Mouse (Mus musculus) WW6 (cell line): ENCODE data around the gene Anapc10.
"Not testable (repeated sequence)": the region's sequence is repeated elsewhere in the genome, so short reads cannot be mapped to it uniquely, and the experiment has no call there.

Source experiments
- DNase-seq: peaks from one replicate; pipeline ENCODE4 v3.0.0-alpha.2; 2013; ENCODE audit warnings: low read depth, low spot score

The Anapc10 gene

DNA sequence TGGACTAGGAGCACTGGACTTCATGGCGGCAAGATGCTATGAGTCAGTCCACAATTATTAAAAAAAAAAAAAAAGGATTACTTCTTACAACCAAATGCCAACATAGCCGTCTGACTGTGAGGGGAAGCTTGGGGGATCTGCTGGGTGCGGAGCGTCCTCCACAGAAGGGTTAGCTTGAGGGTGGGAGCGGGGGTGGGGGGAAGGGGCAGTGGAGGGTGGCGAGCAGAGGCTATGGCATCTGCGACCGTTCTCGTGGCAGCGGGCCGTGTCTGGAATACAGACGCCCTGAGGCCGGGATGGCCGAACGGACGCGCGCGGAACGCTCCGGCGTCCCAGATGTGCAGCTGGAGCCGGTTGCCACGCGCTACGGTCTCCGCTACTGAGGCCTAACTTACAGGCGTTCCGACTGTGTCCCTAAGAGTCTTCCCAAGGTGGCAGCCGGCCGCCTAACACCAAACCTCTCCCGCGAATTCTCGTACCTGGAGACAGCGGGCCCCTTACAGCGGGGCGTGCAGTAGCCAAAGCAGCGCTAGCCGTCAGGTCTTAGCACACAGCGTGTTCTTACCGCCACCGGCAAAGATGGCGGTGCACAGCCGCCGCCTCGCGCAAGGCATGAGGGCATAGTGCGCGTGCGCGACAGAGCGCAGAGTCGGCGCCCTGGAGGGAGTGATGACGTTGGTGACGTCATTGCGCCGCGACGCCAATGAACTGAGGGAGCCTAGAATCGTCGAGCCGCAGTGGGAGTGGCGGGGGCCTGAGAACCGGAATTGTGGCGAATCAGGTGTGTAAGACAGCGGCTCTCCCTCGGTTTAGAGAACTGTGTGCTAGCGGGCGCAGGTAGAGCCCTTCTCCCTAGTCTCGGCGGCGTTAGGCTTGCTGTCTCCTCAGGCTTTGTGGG lies at the start of gene Anapc10, which contains the start of gene Abce1:
TSS of gene Anapc10 (plus strand) at position 757 of the 898 bp plus-strand sequence.
TSS of gene Abce1 (minus strand) at position 677 of the 898 bp plus-strand sequence.
- DNase-seq, result peak; percentile 99

DNA sequence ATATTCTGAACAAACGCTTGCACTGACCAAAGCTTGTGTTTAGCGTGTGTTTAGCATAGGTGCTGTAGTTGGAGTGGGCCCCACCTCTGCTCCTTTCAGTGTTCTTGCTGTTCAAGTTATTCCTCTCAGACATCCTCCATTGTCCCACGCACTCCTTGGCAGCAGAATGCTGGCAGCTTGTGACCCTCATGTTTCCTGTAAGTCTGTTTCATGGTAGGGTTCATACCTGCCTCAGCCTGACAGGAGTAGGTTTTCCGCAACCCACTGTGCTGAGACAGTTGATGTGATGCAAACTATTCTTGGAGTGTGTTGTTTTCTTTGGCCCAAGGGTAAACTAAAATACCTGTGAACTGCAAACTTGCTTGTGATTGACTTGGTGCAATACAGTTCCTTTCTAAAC lies 35.2 kb upstream of the Anapc10 start:
- no peak for DNase-seq

DNA sequence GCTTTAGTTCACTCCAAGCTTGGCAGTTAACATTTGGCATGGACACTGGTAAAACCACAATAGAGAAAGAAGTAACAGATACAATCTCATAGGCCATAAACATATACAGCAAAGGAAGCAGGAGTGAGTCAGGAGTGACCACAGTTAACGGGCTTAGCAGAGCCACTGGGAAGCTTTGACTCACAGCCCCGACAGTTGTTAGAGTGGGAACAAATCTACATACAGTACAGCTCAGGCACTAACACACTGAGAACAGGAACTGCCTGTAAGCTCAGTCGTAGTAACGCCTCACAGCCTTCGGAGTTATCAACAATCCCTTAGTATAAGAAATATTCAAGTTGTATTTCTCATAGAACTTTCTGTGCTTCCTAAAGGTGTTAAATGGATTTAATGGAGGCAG lies 32.6 kb upstream of the Anapc10 start:
- DNase-seq, result no peak

DNA sequence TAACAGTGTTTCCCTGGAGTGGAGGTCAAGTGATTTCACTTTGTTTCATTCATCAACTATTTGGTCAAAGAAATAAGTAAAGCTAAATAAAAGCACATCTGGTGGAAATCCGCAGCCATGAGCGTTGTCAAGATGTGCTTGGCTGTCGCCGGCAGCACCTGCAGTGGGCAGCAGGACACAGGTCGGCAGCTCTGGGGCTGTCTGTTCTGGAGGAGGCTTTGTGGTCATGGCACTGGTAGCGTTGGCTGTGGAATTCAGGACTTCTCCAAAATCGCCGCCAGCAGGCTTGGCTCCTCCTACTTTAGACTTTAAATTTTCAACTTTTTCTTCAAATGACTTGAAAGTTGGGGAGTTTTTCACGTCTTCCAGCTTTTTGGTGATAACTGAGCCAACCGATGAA lies 31.5 kb upstream of the Anapc10 start:
- DNase-seq, result not testable (repeated sequence)

DNA sequence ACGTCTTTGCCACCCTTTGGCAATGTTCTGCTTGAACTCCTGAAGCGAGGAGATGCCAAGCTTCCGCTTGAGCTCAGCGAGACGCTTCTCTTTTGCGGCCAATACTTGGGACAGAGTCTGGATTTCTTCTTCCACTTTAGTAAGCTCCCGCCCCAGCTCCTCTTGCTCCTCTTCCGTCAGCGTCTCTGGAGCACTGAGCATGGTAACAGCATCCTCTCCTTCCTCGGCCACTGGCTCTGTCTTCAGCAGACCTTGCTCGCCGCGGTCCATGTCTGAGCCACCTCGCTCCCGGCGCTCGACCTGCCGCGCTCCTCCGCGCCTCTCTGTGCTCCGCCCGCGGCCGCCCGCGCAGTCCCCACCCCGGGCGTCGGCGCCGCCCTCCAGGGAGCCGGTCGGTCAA lies 31.1 kb upstream of the Anapc10 start:
- no peak for DNase-seq

DNA sequence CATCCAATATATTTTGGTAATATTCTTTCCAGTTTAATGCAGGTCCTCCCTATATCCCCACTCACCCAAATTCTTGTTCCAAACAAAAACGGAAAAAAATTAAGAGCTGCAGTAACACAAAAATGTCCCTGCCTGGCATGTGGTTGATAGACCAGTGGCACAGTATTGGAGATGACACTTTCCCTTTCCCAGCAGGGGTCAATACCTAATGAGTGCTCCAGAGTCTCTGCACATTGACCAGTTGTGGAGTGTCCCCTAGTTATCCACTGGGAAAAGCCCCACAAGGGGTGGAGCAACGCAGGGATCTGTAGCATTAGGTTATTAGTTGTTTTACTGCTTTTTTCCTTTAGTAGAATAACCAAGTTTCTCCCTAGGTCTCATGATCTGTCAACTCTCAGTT lies 30.7 kb upstream of the Anapc10 start:
- DNase-seq, result no peak

DNA sequence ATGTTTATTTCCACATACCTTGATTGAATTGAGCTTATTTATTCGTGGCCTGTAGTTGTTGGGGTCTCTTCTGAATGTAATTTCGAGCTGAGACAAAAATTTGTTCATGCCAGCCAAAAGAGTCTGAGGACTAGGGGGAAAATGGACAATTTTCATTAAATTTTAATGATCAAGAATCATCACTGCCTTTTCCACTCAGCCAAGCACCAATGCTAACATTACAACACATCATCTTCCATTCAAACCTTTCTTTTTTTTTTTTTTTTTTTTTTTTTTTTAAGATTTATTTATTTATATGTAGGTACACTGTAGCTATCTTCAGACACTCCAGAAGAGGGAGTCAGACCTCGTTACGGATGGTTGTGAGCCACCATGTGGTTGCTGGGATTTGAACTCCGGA lies 25.7 kb upstream of the Anapc10 start:
- DNase-seq, result not testable (repeated sequence)

DNA sequence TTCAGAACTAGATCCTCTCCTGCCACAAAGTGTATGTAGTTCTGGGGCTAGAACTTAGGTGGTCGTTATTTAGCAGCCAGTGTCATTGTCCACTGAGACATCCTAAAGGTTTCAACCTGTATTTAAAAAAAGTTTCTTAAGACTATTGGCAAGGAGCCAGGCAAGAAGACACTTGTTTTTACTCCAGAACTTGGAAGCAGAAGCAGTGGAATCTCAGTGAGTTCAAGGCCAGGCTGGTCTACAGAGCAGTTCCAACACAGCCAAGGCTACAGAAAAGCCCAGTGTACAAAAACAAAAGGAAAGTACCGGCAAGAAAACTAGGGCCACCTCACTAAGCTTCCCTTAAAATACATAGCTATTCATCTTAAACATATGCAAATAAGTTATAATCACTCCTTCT lies 19.1 kb upstream of the Anapc10 start:
- DNase-seq, result no peak

DNA sequence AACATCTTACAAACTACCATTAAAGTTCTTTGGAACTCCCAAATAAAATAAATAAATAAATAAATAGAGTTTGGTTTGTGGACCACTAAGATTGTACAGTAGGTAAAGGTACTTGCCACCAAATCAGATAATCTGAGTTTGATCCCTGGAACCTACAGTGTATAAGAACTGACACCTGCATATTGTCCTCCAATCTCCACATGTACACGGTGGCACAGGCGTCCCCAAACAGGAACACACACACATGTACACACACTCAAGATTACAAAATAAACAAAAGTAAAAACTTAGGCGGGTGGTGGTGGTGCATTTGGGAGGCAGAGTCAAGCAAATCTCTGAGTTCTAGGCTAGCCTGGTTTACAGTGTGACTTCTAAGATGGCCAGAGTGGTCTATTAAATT lies 4.9 kb upstream of the Anapc10 start:
- DNase-seq, result no peak

DNA sequence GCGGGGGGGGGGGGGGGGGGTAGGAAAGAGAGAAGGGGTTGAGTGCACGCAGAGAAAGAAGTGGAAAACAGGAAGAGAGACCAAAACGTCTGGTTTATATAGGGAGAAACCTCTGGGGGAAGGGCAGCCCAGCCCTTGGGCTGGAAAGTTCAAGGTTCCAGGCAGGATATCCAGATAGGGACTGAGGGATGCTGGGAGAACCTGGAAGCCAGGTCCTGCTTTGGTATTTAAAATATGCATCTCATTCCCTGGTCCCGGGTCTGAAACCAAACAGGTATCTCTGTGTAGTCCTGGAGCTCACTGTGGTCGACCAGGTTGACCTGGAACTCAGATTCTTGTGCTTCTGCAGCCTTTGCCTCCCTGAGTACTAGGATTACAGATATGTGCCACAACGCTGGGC lies 1.1 kb downstream of the Anapc10 start:
- DNase-seq, result no peak

DNA sequence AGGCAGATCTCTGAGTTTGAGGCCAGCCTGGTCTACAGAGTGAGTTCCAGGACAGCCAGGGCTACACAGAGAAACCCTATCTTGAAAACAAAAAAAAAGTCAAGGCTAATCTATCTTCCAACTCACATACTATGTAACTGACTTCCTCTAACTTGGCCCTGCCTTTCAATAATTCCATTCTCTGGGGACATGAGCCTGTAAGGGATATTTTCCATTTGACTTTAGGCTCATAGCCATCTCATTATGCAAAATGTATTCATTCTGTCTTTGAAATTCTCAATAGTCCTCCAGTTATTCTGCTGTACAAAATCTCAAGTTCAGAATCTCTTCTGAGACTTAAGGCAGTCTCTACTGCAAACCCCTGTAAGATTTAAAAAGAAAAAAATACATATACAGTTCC lies 9.9 kb downstream of the Anapc10 start:
- no peak for DNase-seq

DNA sequence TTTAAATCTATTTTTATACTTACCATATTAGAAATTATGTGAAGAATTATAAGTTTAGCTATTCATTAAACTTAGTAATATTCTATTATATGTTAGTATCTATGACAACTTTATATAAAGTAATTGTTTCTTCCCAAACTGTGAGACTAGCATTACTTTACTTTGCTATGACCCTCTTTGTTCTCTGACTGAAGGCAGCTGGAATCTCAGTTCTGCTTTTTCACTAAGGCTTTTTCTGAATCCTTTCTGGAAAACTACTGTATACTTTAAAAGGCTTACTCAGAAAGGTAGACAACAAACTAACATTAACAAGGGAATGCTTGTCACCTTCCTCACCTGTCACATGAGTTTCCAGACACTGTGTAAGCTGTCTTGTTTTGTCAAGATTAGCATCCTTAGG lies 11.7 kb downstream of the Anapc10 start:
- no peak for DNase-seq

DNA sequence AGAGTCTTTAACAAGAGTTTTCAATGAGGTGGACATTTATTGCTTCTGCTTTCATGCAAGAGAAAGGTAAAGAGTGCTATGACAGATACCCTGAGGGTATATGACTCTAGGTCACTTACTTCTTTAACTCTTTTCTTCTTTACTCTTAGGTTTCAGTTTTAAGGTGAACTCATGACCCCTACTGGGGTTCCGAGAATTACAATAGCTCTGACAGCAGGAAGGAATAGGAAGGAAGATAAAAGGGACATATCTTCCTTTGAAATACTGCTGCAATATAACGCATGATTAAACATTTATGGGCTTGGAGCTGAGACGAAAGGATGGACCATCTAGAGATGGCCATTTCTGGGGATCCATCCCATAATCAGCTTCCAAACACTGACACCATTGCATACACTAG lies 13.0 kb downstream of the Anapc10 start:
- no peak for DNase-seq

DNA sequence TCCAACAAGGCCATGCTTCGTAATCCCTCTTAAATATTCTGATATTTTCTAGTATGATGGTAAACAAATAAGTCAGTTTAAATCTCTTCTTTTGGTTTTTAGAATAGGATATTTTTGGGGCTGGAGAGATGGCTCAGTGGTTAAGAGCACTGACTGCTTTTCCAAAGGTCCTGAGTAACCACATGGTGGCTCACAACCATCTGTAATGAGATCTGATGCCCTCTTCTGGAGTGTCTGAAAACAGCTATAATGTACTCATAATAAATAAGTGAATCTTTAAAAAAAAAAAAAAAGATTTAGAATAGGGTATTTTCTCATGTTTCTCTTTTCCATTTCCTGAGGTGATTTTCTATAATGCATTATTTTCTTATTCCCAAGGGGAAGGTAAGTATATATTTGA lies 16.3 kb downstream of the Anapc10 start:
- DNase-seq, result no peak

DNA sequence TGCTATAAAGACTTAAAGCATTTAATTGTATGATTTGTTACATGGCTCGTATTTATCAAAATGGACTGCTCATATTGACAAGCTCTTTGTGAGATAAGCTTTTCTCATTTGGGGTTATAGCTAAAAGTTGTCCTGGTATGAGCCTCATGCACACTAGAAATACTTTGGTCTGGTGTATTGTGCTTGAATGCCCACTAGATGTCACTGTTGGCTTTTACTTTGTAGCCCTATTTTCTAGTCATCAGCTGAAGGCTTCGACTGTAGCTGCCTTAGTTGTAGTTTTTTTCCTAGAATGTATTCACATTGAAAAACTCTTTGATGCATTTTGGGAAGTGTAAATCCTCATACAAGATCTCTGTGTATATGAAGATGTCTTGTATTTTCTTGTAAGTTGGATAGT lies 22.7 kb downstream of the Anapc10 start:
- DNase-seq, result no peak

DNA sequence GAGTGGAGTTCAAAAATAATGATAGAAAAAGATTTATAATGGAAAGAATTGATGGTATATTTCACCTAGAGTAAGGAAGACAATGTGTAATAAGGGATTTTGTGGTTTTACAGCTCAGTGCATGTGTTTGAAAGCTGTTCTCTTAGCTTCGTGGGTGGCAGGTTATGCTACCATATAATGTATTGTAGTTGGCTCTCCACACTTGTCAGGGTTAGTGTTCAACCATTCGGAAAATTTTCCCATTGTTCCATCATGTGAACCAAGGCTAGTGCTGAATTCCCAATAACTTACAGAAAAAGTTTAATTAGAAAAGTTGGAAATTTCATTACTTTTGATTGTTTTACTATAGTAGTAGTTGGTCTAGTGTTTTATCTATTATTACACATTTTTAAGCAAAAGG lies 36.6 kb downstream of the Anapc10 start:
- DNase-seq, result no peak

DNA sequence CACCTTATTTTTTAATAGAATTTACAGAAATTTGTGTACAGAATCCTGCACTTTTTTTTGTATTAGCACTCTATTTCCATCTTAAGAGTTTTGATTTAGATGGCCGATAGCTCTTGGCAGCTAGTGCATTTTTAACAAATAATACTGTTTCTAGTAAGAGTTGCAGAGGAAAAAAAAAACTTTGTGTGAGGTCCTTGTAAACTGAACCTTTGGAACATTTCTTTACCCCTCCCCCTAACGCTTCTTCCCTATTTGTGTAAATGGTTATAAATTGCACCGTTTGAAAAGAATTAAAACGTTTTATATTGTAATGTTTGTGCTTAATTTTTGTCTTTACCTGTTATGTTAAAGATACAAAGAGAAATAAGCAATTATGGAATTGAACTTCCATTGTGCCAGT lies 37.0 kb downstream of the Anapc10 start:
- no peak for DNase-seq

DNA sequence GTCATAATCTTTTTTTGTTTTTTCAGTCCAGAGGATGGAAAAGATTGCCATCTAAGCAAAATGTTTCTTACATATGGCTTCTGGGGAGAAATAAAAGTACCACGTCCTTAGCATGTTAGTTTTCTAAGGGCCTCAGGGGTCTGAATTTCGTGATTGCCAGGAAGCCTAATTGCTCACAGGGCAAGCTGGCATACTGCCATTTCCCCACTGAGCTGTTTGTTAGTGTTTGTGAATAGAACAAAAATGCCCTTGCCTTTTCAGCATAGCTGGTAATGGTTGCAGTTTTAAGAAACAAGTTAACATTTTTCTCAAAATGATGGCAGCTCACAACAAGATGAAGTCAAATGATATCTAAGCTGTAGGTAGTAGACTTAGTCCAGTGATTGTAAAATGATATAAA lies 38.7 kb downstream of the Anapc10 start:
- DNase-seq, result no peak

DNA sequence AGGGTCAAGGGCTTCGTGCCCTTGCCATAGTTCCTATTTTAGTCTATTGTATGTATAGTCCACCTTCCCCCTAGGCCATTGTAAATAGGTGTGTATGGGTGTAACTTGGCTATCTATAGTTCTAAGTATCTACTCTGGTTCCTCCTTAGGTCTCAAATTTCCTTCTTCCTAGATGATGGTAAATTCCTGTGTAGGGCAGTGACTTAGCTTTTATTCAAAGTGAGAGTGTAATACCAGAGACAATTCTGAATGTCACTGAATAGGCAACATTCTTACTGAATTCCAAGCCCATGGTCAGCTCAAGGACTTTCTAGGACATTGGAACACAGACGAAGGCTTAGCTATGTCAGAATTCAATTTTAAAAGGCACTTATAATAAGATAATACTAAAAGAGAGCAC lies 83.3 kb downstream of the Anapc10 start:
- DNase-seq, result not testable (repeated sequence)

DNA sequence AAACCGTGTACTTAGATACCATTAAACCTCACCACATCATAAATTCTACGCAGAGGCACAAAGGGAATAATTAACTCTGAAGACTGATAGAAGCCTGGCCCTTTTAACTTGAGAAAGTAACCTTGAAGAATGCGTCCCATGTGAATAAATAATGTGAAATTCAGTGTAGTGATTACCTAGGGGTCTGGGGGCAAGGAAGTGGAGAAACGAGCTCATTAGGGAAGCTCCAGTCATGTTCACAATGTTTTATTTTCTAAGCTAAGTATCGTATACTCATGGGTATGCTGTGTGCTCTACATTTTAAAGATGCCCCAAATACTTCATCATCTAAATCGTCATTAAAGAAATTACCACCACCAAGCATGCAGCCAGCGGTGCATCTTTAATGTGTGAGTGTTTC lies 85.1 kb downstream of the Anapc10 start:
- no peak for DNase-seq

DNA sequence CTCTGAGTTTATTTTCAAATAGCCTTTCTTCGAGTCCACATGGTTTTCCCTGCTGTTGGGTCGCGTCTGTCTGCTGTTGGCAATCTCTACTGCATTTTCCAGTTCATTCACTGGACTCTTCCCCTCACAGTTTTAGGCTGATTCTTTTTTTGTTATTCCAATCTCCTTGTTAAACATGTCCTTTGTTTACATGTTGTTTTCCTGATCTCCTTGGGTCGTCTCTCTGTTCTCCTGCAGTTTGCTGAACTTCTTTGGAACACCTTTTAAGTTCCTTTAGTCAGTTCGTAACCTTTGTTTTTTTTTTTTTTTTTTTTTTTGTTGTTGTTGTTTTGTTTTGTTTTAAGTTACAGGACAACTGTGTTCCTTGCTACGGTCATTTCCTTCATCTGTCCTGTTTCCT lies 92.9 kb downstream of the Anapc10 start:
- no peak for DNase-seq

DNA sequence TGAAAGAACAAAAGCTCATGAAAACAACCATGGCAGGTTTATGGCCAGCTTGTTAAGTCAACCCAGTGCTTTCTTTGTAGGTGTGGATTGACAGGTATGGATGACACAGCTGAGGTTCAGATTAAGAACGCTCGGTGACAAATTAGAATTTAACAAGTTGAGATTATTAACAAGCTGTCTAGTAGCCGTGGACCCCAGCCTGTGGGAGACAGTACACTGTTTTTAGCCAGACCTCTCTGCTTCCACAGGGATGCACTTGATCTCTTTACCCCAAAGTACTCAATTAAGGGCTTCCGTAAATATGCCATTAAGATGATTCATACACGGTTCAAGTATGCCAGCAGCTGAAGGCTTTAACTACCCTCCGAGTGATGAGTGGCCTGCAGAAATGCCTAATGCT lies 95.4 kb downstream of the Anapc10 start:
- no peak for DNase-seq

DNA sequence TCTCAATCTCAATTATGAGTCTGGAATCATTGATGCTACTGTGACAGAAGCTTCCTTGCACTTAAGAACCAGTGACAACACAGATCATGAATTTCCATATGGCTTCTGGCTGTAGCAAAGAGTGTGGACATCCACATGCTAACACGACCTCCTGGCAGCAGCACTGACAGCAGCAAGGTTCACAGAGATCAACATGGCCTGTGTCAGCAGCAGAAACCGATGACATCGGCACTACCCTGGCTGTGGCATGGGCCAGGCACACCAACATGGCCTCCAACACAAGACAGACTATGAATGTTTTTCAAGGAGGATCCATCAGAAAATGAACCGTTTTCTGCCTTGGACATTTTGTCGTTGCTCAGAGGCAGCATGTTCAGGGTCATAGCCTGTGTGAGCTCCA lies 114.9 kb downstream of the Anapc10 start:
- no peak for DNase-seq
